Mouse (Mus musculus): Measurements from ENCODE around the gene Rcl1. TPM values are rescaled to one million over a fixed set of nuclear protein-coding genes. Genes with fewer than 3 reads are reported as not detected.

The Rcl1 gene
- polyA plus RNA-seq, 1 experiment from 2014 or later: 21.7 TPM

DNA sequence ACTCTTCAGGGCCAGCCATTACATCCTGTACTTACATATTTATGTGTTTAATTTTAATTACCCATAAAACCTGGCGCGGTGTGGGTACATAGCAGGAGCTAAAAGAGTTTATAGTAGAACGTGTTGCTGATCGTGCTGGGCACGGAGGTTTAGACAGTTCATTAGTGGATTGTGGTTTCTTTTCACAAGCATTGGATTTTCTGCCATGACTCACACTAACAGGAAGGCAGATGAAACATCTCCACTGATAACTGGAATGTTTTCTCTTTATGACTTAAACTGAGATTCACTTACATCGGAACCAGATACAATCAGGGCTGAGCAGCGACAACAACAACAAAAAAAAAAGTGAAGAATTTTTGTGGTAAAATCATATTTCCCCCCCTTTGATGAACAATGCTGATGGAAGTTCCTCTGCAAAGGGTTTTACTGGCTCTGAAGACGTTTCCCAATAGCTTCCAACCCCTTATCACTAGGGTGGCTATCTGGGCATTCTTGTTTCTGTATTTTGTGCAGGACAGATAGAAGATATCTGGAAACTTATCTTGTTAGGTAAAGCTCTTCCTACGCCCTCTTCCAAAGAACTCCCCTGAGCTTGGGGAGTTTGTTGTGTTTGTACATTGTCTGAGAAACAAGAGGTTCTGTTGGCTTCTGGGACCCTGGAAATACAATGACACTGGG, 84.5 kb downstream of the Rcl1 start:
- 59% methylated on average over 9 of the region's 9 CpGs for WGBS
- no peak overlapping the region for H3K4me2 ChIP-seq
- H3K9ac ChIP-seq: no peak overlapping the region

DNA sequence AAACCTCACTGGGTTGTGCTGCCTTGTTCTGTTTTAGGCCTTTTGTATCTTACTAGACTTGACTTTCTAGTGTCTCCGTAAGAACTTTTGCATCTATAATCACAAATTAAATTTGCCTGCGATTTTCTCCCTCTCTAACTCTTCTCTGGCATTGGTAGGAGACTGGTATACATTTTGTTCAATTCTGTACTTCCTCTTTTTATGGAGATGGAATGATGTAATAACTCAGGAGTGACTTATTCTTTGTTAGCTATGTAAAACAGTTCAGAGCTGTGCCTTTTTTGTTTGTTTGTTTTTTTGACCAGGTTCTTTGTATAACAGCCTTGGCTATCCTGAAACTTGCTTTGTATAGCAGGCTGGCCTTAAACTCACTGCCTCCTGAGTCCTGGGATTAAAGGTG, 87.7 kb downstream of the Rcl1 start:
- 70% methylated on average over 2 of the region's 2 CpGs for WGBS
- no peak for ATAC-seq (ENCODE audit: insufficient number of reproducible peaks, low FRiP score)
- H3K27me3 ChIP-seq (replicated peaks): no peaks in the 10 kb centered on the region
- no peak overlapping the region for H3K4me3 ChIP-seq
- no peak overlapping the region for H3K9ac ChIP-seq
- H3K4me1 ChIP-seq (replicated peaks): 0 out of 2 replicates have a peak, but pooled peaks cover 6% of the 10 kb centered on the region
- H3K27ac ChIP-seq (ENCODE audit: poor library complexity, severe bottlenecking): no peak overlapping the region
- peaks cover 3% of the 10 kb centered on the region; the same call in 1 of the 2 replicates for H3K9me3 ChIP-seq (replicated peaks)
- H3K36me3 ChIP-seq: no peaks in the 10 kb centered on the region
- no peak overlapping the region for H3K4me2 ChIP-seq

More for the DNA sequence above, 84.5 kb downstream of the Rcl1 start:
- Histone ChIP-seq H3K27ac (ENCODE audit: poor library complexity, severe bottlenecking) (no peak overlapping the region), H3K9me3 (replicated peaks) (no peaks in the 10 kb centered on the region), H3K4me1 (replicated peaks) (0 out of 2 replicates have a peak, but pooled peaks cover 6% of the 10 kb centered on the region), H3K36me3 (no peaks in the 10 kb centered on the region), H3K27me3 (replicated peaks) (no peaks in the 10 kb centered on the region), H3K4me3 (no peak overlapping the region)
- no peak for ATAC-seq (ENCODE audit: insufficient number of reproducible peaks, low FRiP score)

MicroRNAs within 50 kb of the gene (microRNA counts, 519-probe panel; counts per million panel counts)
- 3,018 counts per million, percentile 15 among the panel's probes with 10 or more counts for microRNA mmu-miR-101b

Small RNA genes within 50 kb of the gene (microRNA-seq; reads per million reads assigned to microRNA genes)
- 2,004 reads per million, percentile 83 among the genes with 10 or more reads in this experiment for gene Mir101b

Other genes with a start within 250 kb of the Rcl1 start
- 8.9 and 9.3 TPM in 2 replicates for gene Plpp6, start 137.4 kb upstream of the Rcl1 start, polyA plus RNA-seq (2016; fragmentation: Nextera tagmentation; extraction: Ambion mirVana)
- 6.0 and 6.6 TPM in 2 replicates for gene 4430402I18Rik, start 133.6 kb upstream of the Rcl1 start, polyA plus RNA-seq (2016; fragmentation: Nextera tagmentation; extraction: Ambion mirVana)
- 37.7 and 41.5 TPM in 2 replicates for gene Cdc37l1, start 111.0 kb upstream of the Rcl1 start, polyA plus RNA-seq (2016; fragmentation: Nextera tagmentation; extraction: Ambion mirVana)
- gene Ak3, start 53.4 kb upstream of the Rcl1 start, polyA plus RNA-seq (2016; fragmentation: Nextera tagmentation; extraction: Ambion mirVana): 79.7 and 80.8 TPM in 2 replicates
- 11.0 TPM in 2 replicates for gene Jak2, start 150.5 kb downstream of the Rcl1 start, polyA plus RNA-seq (2016; fragmentation: Nextera tagmentation; extraction: Ambion mirVana)
- 4.2 and 4.3 TPM in 2 replicates for gene Insl6, start 224.0 kb downstream of the Rcl1 start, polyA plus RNA-seq (2016; fragmentation: Nextera tagmentation; extraction: Ambion mirVana)
- gene Rln1, start 233.3 kb downstream of the Rcl1 start, polyA plus RNA-seq (2016; fragmentation: Nextera tagmentation; extraction: Ambion mirVana): 0.32 and 0.82 TPM in 2 replicates

Measured in heart, embryonic 12.5 days (tissue).